9 mouse cellular contexts compared by ENCODE assay signal in genomic region chr4:9025821-9026470, GRCm38 (mm10).
DNase-seq lines count a peak whose midpoint lies in the region; ATAC-seq lines count a peak whose summit lies in the region.
"Had no signal": no experiment of that assay in that cellular context is flagged by ENCODE, and none has a peak within 500 bp of the region (broad histone marks: within the 10 kb centered on the region; RNA-seq: fewer than 3 reads in every experiment).

No protein-coding gene starts in this region.

- no peak overlapping the region for H3K9ac ChIP-seq in kidney, embryonic 16.5 days (replicated peaks; ENCODE audit: low read length)
- no peak overlapping the region for H3K9ac ChIP-seq in intestine, embryonic 16.5 days (ENCODE audit: low read depth, low read length)
- H3K9ac ChIP-seq: limb, embryonic 12.5 days; lung, embryonic 14.5 days had no signal

- no peaks in the 10 kb centered on the region for H3K36me3 ChIP-seq in kidney, embryonic 16.5 days (ENCODE audit: insufficient read depth, low read length)
- H3K36me3 ChIP-seq in intestine, embryonic 16.5 days (ENCODE audit: control insufficient read depth, insufficient read depth, low read length), result no peaks in the 10 kb centered on the region
- H3K36me3 ChIP-seq: limb, embryonic 12.5 days had no signal

- DNase-seq in kidney, adult 11 months, result peak; percentile 17
- peak; percentile 55 for DNase-seq in retina, postnatal 1 day
- no peak for DNase-seq in retina, embryonic 14.5 days (ENCODE audit: low spot score)
- DNase-seq in layer of hippocampus, postnatal 25 days (ENCODE audit: extremely low spot score in 1 of 2, low spot score in 1 of 2), result no peak
- DNase-seq in frontal cortex, postnatal 36 days (ENCODE audit: low spot score in 2 of 2), result no peak
- DNase-seq: lung, embryonic 14.5 days had no signal

- H3K27ac ChIP-seq in kidney, embryonic 16.5 days (ENCODE audit: low read length), result no peak overlapping the region
- peak overlapping the region; percentile 72 for H3K27ac ChIP-seq in intestine, embryonic 16.5 days (ENCODE audit: low read length)
- H3K27ac ChIP-seq: limb, embryonic 12.5 days had no signal

- H3K9me3 ChIP-seq in kidney, embryonic 16.5 days (ENCODE audit: low read length), result peaks cover 3% of the 10 kb centered on the region; the same call in 1 of the 2 replicates
- H3K9me3 ChIP-seq in intestine, embryonic 16.5 days (ENCODE audit: control insufficient read depth, low read length), result no peaks in the 10 kb centered on the region
- H3K9me3 ChIP-seq: limb, embryonic 12.5 days had no signal

- no peak overlapping the region for H3K4me3 ChIP-seq in kidney, embryonic 16.5 days (ENCODE audit: low read length)
- H3K4me3 ChIP-seq in intestine, embryonic 16.5 days (ENCODE audit: low read length), result no peak overlapping the region
- H3K4me3 ChIP-seq: limb, embryonic 12.5 days had no signal

- WGBS in kidney, embryonic 16.5 days, result 68% methylated on average over 8 of the region's 8 CpGs
- WGBS in intestine, embryonic 16.5 days, result 63% methylated on average over 8 of the region's 8 CpGs

- no peak overlapping the region for H3K4me2 ChIP-seq in kidney, embryonic 16.5 days (replicated peaks; ENCODE audit: low read depth, low read length)
- no peak overlapping the region for H3K4me2 ChIP-seq in intestine, embryonic 16.5 days (ENCODE audit: low read depth, low read length)
- H3K4me2 ChIP-seq: limb, embryonic 12.5 days; lung, embryonic 14.5 days had no signal

- H3K4me1 ChIP-seq in kidney, embryonic 16.5 days (ENCODE audit: insufficient read depth, low read length), result peaks cover 16% of the 10 kb centered on the region
- H3K4me1 ChIP-seq in intestine, embryonic 16.5 days (ENCODE audit: control insufficient read depth, insufficient read depth, low read length), result peaks cover 15% of the 10 kb centered on the region

- no peaks in the 10 kb centered on the region for H3K27me3 ChIP-seq in kidney, embryonic 16.5 days (ENCODE audit: insufficient read depth, low read length)
- H3K27me3 ChIP-seq in intestine, embryonic 16.5 days (replicated peaks; ENCODE audit: control insufficient read depth, insufficient read depth, low read length), result no peaks in the 10 kb centered on the region

- no peak for ATAC-seq in kidney, embryonic 16.5 days (ENCODE audit: low FRiP score, low TSS enrichment)
- peak; percentile 77 for ATAC-seq in intestine, embryonic 16.5 days

Comparison
In these comparisons a context has a peak if more than half of its experiments do, and no peak if none do; other contexts are left out.
1. DNase-seq: peak in kidney, adult 11 months (single experiment) and retina, postnatal 1 day (single experiment); none in retina, embryonic 14.5 days (single experiment), layer of hippocampus, postnatal 25 days (0 of 2) and frontal cortex, postnatal 36 days (0 of 2).